Mouse (Mus musculus): ENCODE measurements around the gene Chpf. TPM values are rescaled to one million over a fixed set of nuclear protein-coding genes. Genes with fewer than 3 reads are reported as not detected.
A peak's percentile ranks its signal among the peaks of the same experiment; 100 is the strongest.

Gene Chpf
- polyA plus RNA-seq, 1 experiment from 2014 or later, result 42.8 TPM

GRCm38 (mm10) chr1:75458025-75458788 is 20.9 kb downstream of the Chpf start:
- ATAC-seq (replicated peaks; ENCODE audit: low FRiP score, low TSS enrichment, low read depth) (peak; percentile 78), DNase-seq (ENCODE audit: low spot score) (peak; percentile 76)
- Histone ChIP-seq H3K9ac (ENCODE audit: low read length) (peak overlapping the region; percentile 40), H3K4me2 (ENCODE audit: low read length) (peak overlapping the region; percentile 54), H3K9me3 (ENCODE audit: control insufficient read depth, low read length) (no peaks in the 10 kb centered on the region), H3K36me3 (ENCODE audit: control insufficient read depth, insufficient read depth, low read length) (no peaks in the 10 kb centered on the region), H3K27ac (ENCODE audit: low read depth) (peak overlapping the region; percentile 70), H3K4me1 (replicated peaks; ENCODE audit: control insufficient read depth, insufficient read depth, low read length) (peaks cover 14% of the 10 kb centered on the region), H3K4me3 (ENCODE audit: low read depth, low read length) (peak overlapping the region; percentile 27), H3K27me3 (replicated peaks; ENCODE audit: control insufficient read depth, insufficient read depth, low read length) (peaks cover 25% of the 10 kb centered on the region)
- 3% methylated on average over 41 of the region's 42 CpGs for WGBS

- peak overlapping the region; percentile 70; the same call in 1 of the 2 replicates for H3K27ac ChIP-seq (ENCODE audit: low read depth)
- ATAC-seq (replicated peaks; ENCODE audit: low FRiP score, low TSS enrichment, low read depth) (peak; percentile 11; the same call in 1 of the 2 replicates), DNase-seq (ENCODE audit: low spot score) (no peak)
- H3K27me3 ChIP-seq (replicated peaks; ENCODE audit: control insufficient read depth, insufficient read depth, low read length), result peaks cover 30% of the 10 kb centered on the region
- H3K4me2 ChIP-seq (ENCODE audit: low read length), result peak overlapping the region; percentile 54; the same call in 1 of the 2 replicates
- H3K9ac ChIP-seq (ENCODE audit: low read length), result no peak overlapping the region
- no peaks in the 10 kb centered on the region for H3K9me3 ChIP-seq (ENCODE audit: control insufficient read depth, low read length)
- H3K4me1 ChIP-seq (replicated peaks; ENCODE audit: control insufficient read depth, insufficient read depth, low read length), result peaks cover 14% of the 10 kb centered on the region
- no peaks in the 10 kb centered on the region for H3K36me3 ChIP-seq (ENCODE audit: control insufficient read depth, insufficient read depth, low read length)
- WGBS, result 9% methylated on average over 8 of the region's 10 CpGs
- no peak overlapping the region for H3K4me3 ChIP-seq (ENCODE audit: low read depth, low read length)
Observed at GRCm38 (mm10) chr1:75457710-75458024, 21.4 kb downstream of the Chpf start.

- no peak overlapping the region for H3K9ac ChIP-seq (ENCODE audit: low read length)
- H3K27ac ChIP-seq (ENCODE audit: low read depth), result no peak overlapping the region
- DNase-seq (ENCODE audit: low spot score) (no peak), ATAC-seq (replicated peaks; ENCODE audit: low FRiP score, low TSS enrichment, low read depth) (no peak)
- H3K27me3 ChIP-seq (replicated peaks; ENCODE audit: control insufficient read depth, insufficient read depth, low read length), result peaks cover 37% of the 10 kb centered on the region
- no peaks in the 10 kb centered on the region for H3K9me3 ChIP-seq (ENCODE audit: control insufficient read depth, low read length)
- no peak overlapping the region for H3K4me2 ChIP-seq (ENCODE audit: low read length)
- no peak overlapping the region for H3K4me3 ChIP-seq (ENCODE audit: low read depth, low read length)
- H3K36me3 ChIP-seq (ENCODE audit: control insufficient read depth, insufficient read depth, low read length), result no peaks in the 10 kb centered on the region
- peaks cover 14% of the 10 kb centered on the region for H3K4me1 ChIP-seq (replicated peaks; ENCODE audit: control insufficient read depth, insufficient read depth, low read length)
- 15% methylated on average over 14 of the region's 14 CpGs for WGBS
Observed at GRCm38 (mm10) chr1:75456746-75457564, 22.2 kb downstream of the Chpf start.

GRCm38 (mm10) chr1:75455948-75456347 is 23.2 kb downstream of the Chpf start:
- H3K4me2 ChIP-seq (ENCODE audit: low read length), result no peak overlapping the region
- no peaks in the 10 kb centered on the region for H3K36me3 ChIP-seq (ENCODE audit: control insufficient read depth, insufficient read depth, low read length)
- no peak overlapping the region for H3K27ac ChIP-seq (ENCODE audit: low read depth)
- H3K4me3 ChIP-seq (ENCODE audit: low read depth, low read length), result no peak overlapping the region
- WGBS, result 37% methylated on average over 5 of the region's 5 CpGs
- peaks cover 47% of the 10 kb centered on the region for H3K27me3 ChIP-seq (replicated peaks; ENCODE audit: control insufficient read depth, insufficient read depth, low read length)
- H3K9me3 ChIP-seq (ENCODE audit: control insufficient read depth, low read length), result no peaks in the 10 kb centered on the region
- no peak for ATAC-seq (replicated peaks; ENCODE audit: low FRiP score, low TSS enrichment, low read depth)
- DNase-seq (ENCODE audit: low spot score), result no peak
- peaks cover 17% of the 10 kb centered on the region for H3K4me1 ChIP-seq (replicated peaks; ENCODE audit: control insufficient read depth, insufficient read depth, low read length)
- no peak overlapping the region for H3K9ac ChIP-seq (ENCODE audit: low read length)

- 74% methylated on average over 3 of the region's 3 CpGs for WGBS
- Histone ChIP-seq H3K9ac (ENCODE audit: low read length) (no peak overlapping the region), H3K9me3 (ENCODE audit: control insufficient read depth, low read length) (no peaks in the 10 kb centered on the region), H3K4me1 (replicated peaks; ENCODE audit: control insufficient read depth, insufficient read depth, low read length) (peaks cover 20% of the 10 kb centered on the region), H3K27ac (ENCODE audit: low read depth) (no peak overlapping the region), H3K36me3 (ENCODE audit: control insufficient read depth, insufficient read depth, low read length) (no peaks in the 10 kb centered on the region), H3K4me3 (ENCODE audit: low read depth, low read length) (no peak overlapping the region), H3K27me3 (replicated peaks; ENCODE audit: control insufficient read depth, insufficient read depth, low read length) (peaks cover 52% of the 10 kb centered on the region), H3K4me2 (ENCODE audit: low read length) (no peak overlapping the region)
- DNase-seq (ENCODE audit: low spot score), result no peak
- ATAC-seq (replicated peaks; ENCODE audit: low FRiP score, low TSS enrichment, low read depth), result no peak
Observed at GRCm38 (mm10) chr1:75455433-75455832, 23.7 kb downstream of the Chpf start.

- H3K4me3 ChIP-seq (ENCODE audit: low read depth, low read length), result no peak overlapping the region
- peaks cover 17% of the 10 kb centered on the region for H3K4me1 ChIP-seq (replicated peaks; ENCODE audit: control insufficient read depth, insufficient read depth, low read length)
- WGBS, result 69% methylated on average over 5 of the region's 5 CpGs
- H3K36me3 ChIP-seq (ENCODE audit: control insufficient read depth, insufficient read depth, low read length), result no peaks in the 10 kb centered on the region
- no peak overlapping the region for H3K4me2 ChIP-seq (ENCODE audit: low read length)
- no peaks in the 10 kb centered on the region for H3K9me3 ChIP-seq (ENCODE audit: control insufficient read depth, low read length)
- no peak overlapping the region for H3K27ac ChIP-seq (ENCODE audit: low read depth)
- no peak for DNase-seq (ENCODE audit: low spot score)
- no peak for ATAC-seq (replicated peaks; ENCODE audit: low FRiP score, low TSS enrichment, low read depth)
- no peak overlapping the region for H3K9ac ChIP-seq (ENCODE audit: low read length)
- H3K27me3 ChIP-seq (replicated peaks; ENCODE audit: control insufficient read depth, insufficient read depth, low read length), result peaks cover 84% of the 10 kb centered on the region
Observed at GRCm38 (mm10) chr1:75451900-75452299, 27.2 kb downstream of the Chpf start.

GRCm38 (mm10) chr1:75450314-75451005 is 28.6 kb downstream of the Chpf start, which contains the start of gene Asic4:
TSS of gene Asic4 (plus strand) at chr1:75450436.
- ATAC-seq (replicated peaks; ENCODE audit: low FRiP score, low TSS enrichment, low read depth) (no peak), DNase-seq (ENCODE audit: low spot score) (no peak)
- H3K9me3 ChIP-seq (ENCODE audit: control insufficient read depth, low read length), result no peaks in the 10 kb centered on the region
- peak within 1 kb of the TSS; percentile 11; the same call in 1 of the 2 replicates for H3K9ac ChIP-seq (ENCODE audit: low read length)
- H3K27ac ChIP-seq (ENCODE audit: low read depth), result no peak within 1 kb of the TSS
- H3K4me1 ChIP-seq (replicated peaks; ENCODE audit: control insufficient read depth, insufficient read depth, low read length), result peaks cover 30% of the 10 kb centered on the region
- peak within 1 kb of the TSS; percentile 45 for H3K4me2 ChIP-seq (ENCODE audit: low read length)
- H3K36me3 ChIP-seq (ENCODE audit: control insufficient read depth, insufficient read depth, low read length), result no peaks in the 10 kb centered on the region
- H3K27me3 ChIP-seq (replicated peaks; ENCODE audit: control insufficient read depth, insufficient read depth, low read length), result peaks cover 79% of the 10 kb centered on the region
- WGBS, result 3% methylated on average over 35 of the region's 35 CpGs
- H3K4me3 ChIP-seq (ENCODE audit: low read depth, low read length), result peak within 1 kb of the TSS; percentile 19; the same call in 1 of the 2 replicates

GRCm38 (mm10) chr1:75449377-75450135 is 29.6 kb downstream of the Chpf start:
- peaks cover 31% of the 10 kb centered on the region for H3K4me1 ChIP-seq (replicated peaks; ENCODE audit: control insufficient read depth, insufficient read depth, low read length)
- no peak overlapping the region for H3K27ac ChIP-seq (ENCODE audit: low read depth)
- no peak for DNase-seq (ENCODE audit: low spot score)
- H3K9ac ChIP-seq (ENCODE audit: low read length), result no peak overlapping the region
- ATAC-seq (replicated peaks; ENCODE audit: low FRiP score, low TSS enrichment, low read depth), result no peak
- no peaks in the 10 kb centered on the region for H3K9me3 ChIP-seq (ENCODE audit: control insufficient read depth, low read length)
- WGBS, result 11% methylated on average over 8 of the region's 8 CpGs
- H3K4me2 ChIP-seq (ENCODE audit: low read length), result peak overlapping the region; percentile 45; the same call in 1 of the 2 replicates
- H3K27me3 ChIP-seq (replicated peaks; ENCODE audit: control insufficient read depth, insufficient read depth, low read length), result peaks cover 75% of the 10 kb centered on the region
- no peak overlapping the region for H3K4me3 ChIP-seq (ENCODE audit: low read depth, low read length)
- H3K36me3 ChIP-seq (ENCODE audit: control insufficient read depth, insufficient read depth, low read length), result no peaks in the 10 kb centered on the region
